Mouse (Mus musculus): ENCODE results near the gene Tmed1.

Gene Tmed1

DNA sequence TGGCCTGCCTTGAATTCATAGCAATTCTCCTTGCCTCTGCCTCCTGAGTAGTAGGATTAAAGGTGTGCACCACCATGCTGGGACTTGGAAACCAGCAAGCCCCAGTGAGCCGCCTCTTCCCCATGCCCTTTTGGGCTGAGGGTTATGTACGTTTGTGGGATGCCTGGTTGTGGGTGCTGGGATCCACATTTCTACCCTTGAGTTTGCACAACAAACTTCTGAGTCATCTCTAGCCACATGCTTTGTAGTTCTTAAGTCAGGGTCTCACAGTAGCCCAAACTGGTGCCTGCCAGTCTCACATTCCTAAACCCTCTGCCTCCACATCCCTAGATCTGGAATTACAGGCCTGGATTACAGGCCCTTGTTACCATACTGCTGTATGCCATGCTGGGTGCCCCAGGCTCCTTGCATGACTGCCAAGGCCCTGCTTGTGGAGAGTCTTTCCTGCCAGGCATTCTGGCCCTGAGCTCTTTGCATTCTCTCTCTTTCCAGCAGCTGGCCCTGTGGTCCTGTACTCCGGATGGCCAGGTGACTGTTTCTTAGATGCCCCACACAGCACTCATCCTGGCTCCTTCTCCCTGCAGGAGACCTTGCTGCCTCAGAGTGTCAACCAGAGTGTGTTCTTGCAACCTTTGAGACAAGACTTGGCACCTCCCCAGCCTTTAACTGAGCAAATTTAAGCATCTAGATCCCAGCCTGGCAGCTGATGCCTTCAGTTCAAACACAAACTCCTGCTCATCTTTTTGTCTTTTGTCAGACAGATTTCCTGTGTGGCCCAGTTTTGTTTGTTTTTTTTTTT is 46.1 kb downstream of the Tmed1 start:
- POLR2A ChIA-PET: interaction anchor here in 3 of 4 experiments (0.6 to 5.0 kb wide), 16 partner anchors 9 to 319 kb away, joined by 3 to 23 read pairs (median 4); partner anchors contain the start of gene Dnm2 (in 1 of the 3)
- CTCF ChIA-PET: interaction anchor here in 3 of 4 experiments (0.6 to 1.6 kb wide), 8 partner anchors 18 to 237 kb away, joined by 3 to 7 read pairs (median 3); no protein-coding TSS in a partner anchor

DNA sequence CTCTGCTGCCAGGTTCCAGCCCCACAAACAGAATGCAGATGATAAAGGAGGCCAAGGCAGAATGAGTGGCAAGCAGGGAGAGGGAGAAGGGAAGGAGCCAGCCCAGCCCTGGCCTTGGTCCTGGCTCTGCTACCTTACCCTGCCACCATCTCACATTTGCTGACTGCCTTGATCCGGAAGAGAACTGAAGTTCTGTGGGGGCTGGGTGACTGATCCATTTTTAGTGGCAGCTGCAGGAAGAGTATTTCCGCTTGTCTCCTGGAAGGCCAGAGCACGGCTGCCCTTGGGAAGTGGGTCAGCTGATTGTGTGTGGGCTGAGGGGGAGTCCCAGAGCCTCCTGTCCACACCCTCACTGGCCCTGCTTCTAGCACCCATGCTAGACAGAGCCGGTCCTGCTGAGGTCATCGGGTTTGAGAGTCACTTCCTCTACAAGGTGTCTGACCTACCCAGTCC is 46.9 kb downstream of the Tmed1 start:
- POLR2A ChIA-PET: interaction anchor here in 2 of 4 experiments (0.7 to 5.0 kb wide), 9 partner anchors 14 to 83 kb away, joined by 3 to 23 read pairs (median 4); partner anchors contain the start of genes Carm1 (in 1 of the 2), Qtrt1 (in 1 of the 2) and Tmed1 (in 1 of the 2)

DNA sequence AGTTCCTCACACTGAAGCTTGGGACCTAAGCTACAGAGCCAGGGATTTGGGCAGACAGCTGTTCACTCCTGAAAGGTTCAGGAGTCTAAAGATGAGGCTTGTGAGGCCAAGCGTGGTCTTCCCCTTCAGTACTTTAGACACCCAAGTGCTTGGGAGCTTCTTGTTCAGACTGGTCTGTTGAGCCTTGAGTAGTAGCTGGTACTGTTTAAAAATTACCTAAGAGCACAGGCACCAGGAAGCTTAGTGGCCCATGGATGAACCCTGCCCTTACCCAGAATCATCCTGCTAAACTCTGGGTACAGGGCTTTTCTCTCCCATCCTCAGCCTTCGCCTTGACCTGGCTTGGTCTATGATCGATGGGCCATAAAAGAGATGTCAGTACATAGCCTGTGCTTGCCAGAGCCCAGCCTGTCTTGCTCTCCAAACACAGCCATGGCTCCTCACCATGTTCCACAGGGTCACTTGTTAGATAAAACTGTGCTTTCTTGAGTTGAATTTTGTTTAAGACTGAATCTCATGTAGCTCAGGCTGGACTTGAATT is 49.6 kb downstream of the Tmed1 start:
- POLR2A ChIA-PET: interaction anchor here in 2 of 4 experiments (0.9 to 7.9 kb wide), 15 partner anchors 9 to 169 kb away, joined by 3 to 93 read pairs (median 4); partner anchors contain the start of genes Carm1 (in 1 of the 2), Cdkn2d (in 1 of the 2) and Qtrt1 (in 1 of the 2)

More for the DNA sequence above, 46.9 kb downstream of the Tmed1 start:
- CTCF ChIA-PET: interaction anchor here in 2 of 4 experiments (0.5 to 1.1 kb wide), 4 partner anchors 18 to 236 kb away, joined by 3 to 4 read pairs (median 3); no protein-coding TSS in a partner anchor

DNA sequence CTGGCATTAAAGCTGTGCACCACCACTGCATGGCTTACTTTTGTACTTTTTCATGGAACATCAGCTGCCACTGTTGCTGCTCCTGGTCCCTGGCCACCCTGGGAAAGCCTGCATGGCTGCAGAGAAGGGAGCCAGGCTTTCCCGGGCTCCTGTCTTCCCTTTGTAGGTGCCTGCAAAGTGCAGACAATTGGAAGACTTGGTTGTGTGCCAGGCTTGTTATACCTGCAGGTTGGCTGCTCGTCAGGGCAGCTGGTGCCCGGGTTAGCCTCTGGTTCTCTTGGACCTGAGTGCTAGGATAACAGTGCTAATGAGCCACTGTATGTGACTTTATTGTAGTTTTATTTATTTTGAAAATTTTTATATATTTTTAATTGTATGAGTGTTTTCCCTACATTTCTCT is 51.2 kb downstream of the Tmed1 start:
- ChIA-PET CTCF (no interaction called here), POLR2A (interaction anchor here in 2 of 4 experiments (0.7 to 7.9 kb wide), 11 partner anchors 10 to 87 kb away, joined by 3 to 93 read pairs (median 4); partner anchors contain the start of genes Dnm2 (in 1 of the 2) and Tmed1 (in 1 of the 2))

More for the DNA sequence above, 49.6 kb downstream of the Tmed1 start:
- CTCF ChIA-PET: interaction anchor here in 1 of 4 experiments (1.2 kb wide), 1 partner anchor 103 kb away, joined by 5 read pairs; no protein-coding TSS in a partner anchor
